Mouse (Mus musculus): ENCODE data around the gene Rab25. TPM values are rescaled to one million over a fixed set of nuclear protein-coding genes. Genes with fewer than 3 reads are reported as not detected.
"Not testable (repeated sequence)": the region's sequence is repeated elsewhere in the genome, so short reads cannot be mapped to it uniquely, and the experiment has no call there.

Gene Rab25
- 2.1 and 2.9 TPM in 2 replicates for polyA plus RNA-seq (2016; fragmentation: Nextera tagmentation; extraction: Ambion mirVana)

GRCm38 (mm10) chr3:88548180-88548917 lies at the start of gene Rab25:
TSS of gene Rab25 (minus strand) at chr3:88548300.
- Histone ChIP-seq H3K4me3 (peak within 1 kb of the TSS; percentile 6; the same call in 1 of the 2 replicates), H3K27ac (no peak within 1 kb of the TSS), H3K36me3 (no peaks in the 10 kb centered on the region), H3K27me3 (ENCODE audit: insufficient read depth, poor library complexity, severe bottlenecking) (no peaks in the 10 kb centered on the region), H3K4me1 (replicated peaks) (peaks cover 40% of the 10 kb centered on the region), H3K9me3 (no peaks in the 10 kb centered on the region)
- DNase-seq (ENCODE audit: low spot score) = no peak
- WGBS = 49% methylated on average over 18 of the region's 18 CpGs

DNA sequence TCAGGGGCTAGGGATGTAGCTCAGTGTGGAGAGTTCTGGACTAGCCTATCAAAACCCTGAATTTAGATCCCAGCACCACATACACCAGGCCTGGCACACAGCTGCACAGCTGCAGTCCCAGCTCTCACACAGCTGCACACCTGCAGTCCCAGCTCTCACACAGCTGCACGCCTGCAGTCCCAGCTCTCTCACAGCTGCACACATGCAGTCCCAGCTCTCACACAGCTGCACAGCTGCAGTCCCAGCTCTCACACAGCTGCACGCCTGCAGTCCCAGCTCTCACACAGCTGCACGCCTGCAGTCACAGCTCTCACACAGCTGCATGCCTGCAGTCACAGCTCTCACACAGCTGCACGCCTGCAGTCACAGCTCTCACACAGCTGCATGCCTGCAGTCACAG lies 48.4 kb upstream of the Rab25 start:
- not testable (repeated sequence) for H3K27ac ChIP-seq; H3K36me3 ChIP-seq; DNase-seq (ENCODE audit: low spot score); H3K27me3 ChIP-seq (ENCODE audit: insufficient read depth, poor library complexity, severe bottlenecking); H3K9me3 ChIP-seq; H3K4me3 ChIP-seq
- H3K4me1 ChIP-seq (replicated peaks) = peaks cover 16% of the 10 kb centered on the region
- 79% methylated on average over 4 of the region's 4 CpGs for WGBS

DNA sequence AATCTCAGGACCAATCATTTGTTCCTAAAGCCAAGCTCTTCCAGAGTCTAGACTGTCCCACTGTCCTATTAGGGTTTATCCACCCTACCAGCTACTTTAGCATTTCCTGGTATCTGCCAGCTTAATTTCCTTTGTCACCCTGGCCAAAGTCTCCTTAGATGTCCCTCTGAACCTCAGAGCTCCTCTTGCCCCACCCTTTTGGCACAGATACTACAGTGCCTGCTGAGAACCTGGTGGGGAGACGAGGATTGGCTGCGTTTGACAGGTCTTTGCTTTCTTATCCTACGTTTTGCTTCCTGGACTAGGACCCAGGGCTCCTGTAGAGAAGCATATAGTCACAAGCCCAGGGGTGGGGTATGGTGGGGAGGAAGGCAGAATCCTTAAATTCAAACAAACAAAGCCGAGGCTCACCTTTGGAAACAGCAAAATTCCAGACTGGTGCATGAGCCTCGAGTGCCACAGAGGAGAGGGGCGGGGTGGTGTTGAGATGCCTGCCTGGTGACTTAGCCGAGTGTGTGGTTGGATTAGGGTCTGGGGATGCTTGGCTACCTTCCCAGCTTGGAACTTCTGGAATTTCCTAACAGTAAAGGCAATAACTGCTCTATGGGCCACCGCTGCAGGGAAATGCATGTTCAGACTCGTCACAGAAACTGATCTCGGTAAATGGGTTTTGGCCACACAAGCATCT lies 45.9 kb upstream of the Rab25 start:
- H3K4me1 ChIP-seq (replicated peaks) = peaks cover 30% of the 10 kb centered on the region
- no peak overlapping the region for H3K4me3 ChIP-seq
- no peak overlapping the region for H3K27ac ChIP-seq
- H3K9me3 ChIP-seq = no peaks in the 10 kb centered on the region
- peaks cover 6% of the 10 kb centered on the region; the same call in 1 of the 2 replicates for H3K36me3 ChIP-seq
- DNase-seq (ENCODE audit: low spot score) = no peak
- WGBS = 70% methylated on average over 10 of the region's 10 CpGs
- H3K27me3 ChIP-seq (ENCODE audit: insufficient read depth, poor library complexity, severe bottlenecking) = no peaks in the 10 kb centered on the region

GRCm38 (mm10) chr3:88592942-88593576 lies 45.0 kb upstream of the Rab25 start:
- no peaks in the 10 kb centered on the region for H3K27me3 ChIP-seq (ENCODE audit: insufficient read depth, poor library complexity, severe bottlenecking)

GRCm38 (mm10) chr3:88591950-88592731 lies 44.0 kb upstream of the Rab25 start:
- Histone ChIP-seq H3K27me3 (ENCODE audit: insufficient read depth, poor library complexity, severe bottlenecking) (no peaks in the 10 kb centered on the region), H3K4me3 (no peak overlapping the region), H3K36me3 (peaks cover 24% of the 10 kb centered on the region), H3K4me1 (replicated peaks) (peaks cover 30% of the 10 kb centered on the region), H3K27ac (peak overlapping the region; percentile 77; the same call in 1 of the 2 replicates), H3K9me3 (no peaks in the 10 kb centered on the region)
- WGBS = 38% methylated on average over 9 of the region's 9 CpGs
- peak; percentile 35 for DNase-seq (ENCODE audit: low spot score)

More at GRCm38 (mm10) chr3:88592942-88593576, 45.0 kb upstream of the Rab25 start:
- H3K36me3 ChIP-seq = peaks cover 15% of the 10 kb centered on the region
- no peak overlapping the region for H3K27ac ChIP-seq
- no peaks in the 10 kb centered on the region for H3K9me3 ChIP-seq
- 77% methylated on average over 10 of the region's 10 CpGs for WGBS
- DNase-seq (ENCODE audit: low spot score) = no peak
- peaks cover 30% of the 10 kb centered on the region for H3K4me1 ChIP-seq (replicated peaks)
- no peak overlapping the region for H3K4me3 ChIP-seq

DNA sequence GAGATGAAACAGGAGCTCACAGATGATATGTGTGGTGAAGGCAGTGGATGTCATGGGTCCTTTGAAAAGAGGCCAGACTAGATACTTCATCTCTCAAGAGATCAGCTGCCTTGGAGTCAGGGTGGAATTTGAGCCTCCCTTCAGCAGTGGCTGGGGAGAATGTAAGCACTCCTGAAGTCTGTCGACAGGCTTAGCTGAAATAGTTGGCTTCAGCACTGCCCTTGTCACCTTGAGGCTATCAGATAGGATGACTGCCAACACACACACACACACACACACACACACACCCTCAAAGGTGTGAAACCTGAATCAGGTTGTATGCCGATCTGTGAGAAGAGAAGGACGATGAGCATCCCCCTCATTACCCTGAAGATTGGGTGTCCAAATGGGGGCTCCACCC lies 42.9 kb upstream of the Rab25 start:
- Histone ChIP-seq H3K27me3 (ENCODE audit: insufficient read depth, poor library complexity, severe bottlenecking) (no peaks in the 10 kb centered on the region), H3K27ac (peak overlapping the region; percentile 77; the same call in 1 of the 2 replicates), H3K36me3 (peaks cover 35% of the 10 kb centered on the region), H3K4me3 (no peak overlapping the region; the same call in 1 of the 2 replicates), H3K4me1 (replicated peaks) (peaks cover 30% of the 10 kb centered on the region), H3K9me3 (no peaks in the 10 kb centered on the region)
- WGBS = 54% methylated on average over 3 of the region's 3 CpGs
- no peak for DNase-seq (ENCODE audit: low spot score)

- DNase-seq (ENCODE audit: low spot score) = no peak
- WGBS = 18% methylated on average over 5 of the region's 5 CpGs
- no peaks in the 10 kb centered on the region for H3K9me3 ChIP-seq
These were observed 42.1 kb upstream of the Rab25 start for GRCm38 (mm10) chr3:88590246-88590645.

GRCm38 (mm10) chr3:88586640-88587039 lies 38.5 kb upstream of the Rab25 start:
- WGBS = 94% methylated on average over 5 of the region's 5 CpGs
- Histone ChIP-seq H3K27me3 (ENCODE audit: insufficient read depth, poor library complexity, severe bottlenecking) (no peaks in the 10 kb centered on the region), H3K4me3 (no peak overlapping the region), H3K36me3 (peaks cover 77% of the 10 kb centered on the region), H3K4me1 (replicated peaks) (peaks cover 15% of the 10 kb centered on the region), H3K27ac (no peak overlapping the region), H3K9me3 (no peaks in the 10 kb centered on the region)
- no peak for DNase-seq (ENCODE audit: low spot score)

More at GRCm38 (mm10) chr3:88590246-88590645, 42.1 kb upstream of the Rab25 start:
- no peaks in the 10 kb centered on the region for H3K27me3 ChIP-seq (ENCODE audit: insufficient read depth, poor library complexity, severe bottlenecking)
- H3K27ac ChIP-seq = peak overlapping the region; percentile 74
- H3K4me3 ChIP-seq = no peak overlapping the region
- H3K4me1 ChIP-seq (replicated peaks) = peaks cover 30% of the 10 kb centered on the region
- H3K36me3 ChIP-seq = peaks cover 43% of the 10 kb centered on the region

DNA sequence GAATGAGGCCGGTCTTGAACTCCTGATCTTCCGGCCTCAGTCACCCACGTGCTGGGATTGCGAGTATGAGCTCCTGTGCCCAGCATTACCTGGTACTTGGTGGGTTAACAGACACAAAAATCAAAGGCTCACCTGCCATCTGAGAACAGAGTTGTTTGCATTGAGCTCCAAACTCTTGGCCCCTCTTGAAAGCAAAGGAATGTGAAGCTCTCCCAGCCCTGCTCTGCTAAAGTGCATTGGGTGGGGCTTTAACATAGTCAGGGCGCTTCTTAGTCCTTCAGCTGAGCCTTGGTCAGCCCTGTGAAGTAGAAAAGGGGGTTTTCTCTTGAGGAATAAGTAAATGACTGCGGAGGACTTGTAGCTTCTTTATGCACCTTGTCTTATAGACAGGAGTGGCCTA lies 37.7 kb upstream of the Rab25 start:
- no peak for DNase-seq (ENCODE audit: low spot score)
- peaks cover 10% of the 10 kb centered on the region for H3K4me1 ChIP-seq (replicated peaks)
- no peak overlapping the region for H3K4me3 ChIP-seq
- no peaks in the 10 kb centered on the region for H3K27me3 ChIP-seq (ENCODE audit: insufficient read depth, poor library complexity, severe bottlenecking)
- peaks cover 86% of the 10 kb centered on the region for H3K36me3 ChIP-seq
- H3K27ac ChIP-seq = no peak overlapping the region
- 95% methylated on average over 6 of the region's 6 CpGs for WGBS
- no peaks in the 10 kb centered on the region for H3K9me3 ChIP-seq

GRCm38 (mm10) chr3:88579454-88580117 lies 31.5 kb upstream of the Rab25 start:
- H3K27ac ChIP-seq = peak overlapping the region; percentile 88

GRCm38 (mm10) chr3:88578498-88579424 lies 30.7 kb upstream of the Rab25 start:
- WGBS = 58% methylated on average over 8 of the region's 8 CpGs
- Histone ChIP-seq H3K27me3 (ENCODE audit: insufficient read depth, poor library complexity, severe bottlenecking) (no peaks in the 10 kb centered on the region), H3K4me3 (peak overlapping the region; percentile 91), H3K36me3 (peaks cover 31% of the 10 kb centered on the region), H3K9me3 (no peaks in the 10 kb centered on the region), H3K4me1 (replicated peaks) (peaks cover 18% of the 10 kb centered on the region), H3K27ac (peak overlapping the region; percentile 88)
- DNase-seq (ENCODE audit: low spot score) = no peak

More at GRCm38 (mm10) chr3:88579454-88580117, 31.5 kb upstream of the Rab25 start:
- Histone ChIP-seq H3K27me3 (ENCODE audit: insufficient read depth, poor library complexity, severe bottlenecking) (no peaks in the 10 kb centered on the region), H3K4me3 (peak overlapping the region; percentile 91), H3K4me1 (replicated peaks) (peaks cover 18% of the 10 kb centered on the region), H3K9me3 (no peaks in the 10 kb centered on the region), H3K36me3 (peaks cover 39% of the 10 kb centered on the region)
- WGBS = 1% methylated on average over 34 of the region's 34 CpGs
- DNase-seq (ENCODE audit: low spot score) = peak; percentile 80

Data from hindbrain, embryonic 10.5 days (tissue).